Mouse (Mus musculus): Measurements from ENCODE around the gene Dkk3.
"Not testable (repeated sequence)": the region's sequence is repeated elsewhere in the genome, so short reads cannot be mapped to it uniquely, and the experiment has no call there.

Dkk3 gene

GRCm38 (mm10) chr7:112127085-112127637 lies 31.7 kb downstream of the Dkk3 start:
- DNase-seq = no peak

GRCm38 (mm10) chr7:112125625-112126260 lies 33.1 kb downstream of the Dkk3 start:
- DNase-seq = peak; percentile 50

GRCm38 (mm10) chr7:112123612-112124011 lies 35.2 kb downstream of the Dkk3 start:
- no peak for DNase-seq

DNA sequence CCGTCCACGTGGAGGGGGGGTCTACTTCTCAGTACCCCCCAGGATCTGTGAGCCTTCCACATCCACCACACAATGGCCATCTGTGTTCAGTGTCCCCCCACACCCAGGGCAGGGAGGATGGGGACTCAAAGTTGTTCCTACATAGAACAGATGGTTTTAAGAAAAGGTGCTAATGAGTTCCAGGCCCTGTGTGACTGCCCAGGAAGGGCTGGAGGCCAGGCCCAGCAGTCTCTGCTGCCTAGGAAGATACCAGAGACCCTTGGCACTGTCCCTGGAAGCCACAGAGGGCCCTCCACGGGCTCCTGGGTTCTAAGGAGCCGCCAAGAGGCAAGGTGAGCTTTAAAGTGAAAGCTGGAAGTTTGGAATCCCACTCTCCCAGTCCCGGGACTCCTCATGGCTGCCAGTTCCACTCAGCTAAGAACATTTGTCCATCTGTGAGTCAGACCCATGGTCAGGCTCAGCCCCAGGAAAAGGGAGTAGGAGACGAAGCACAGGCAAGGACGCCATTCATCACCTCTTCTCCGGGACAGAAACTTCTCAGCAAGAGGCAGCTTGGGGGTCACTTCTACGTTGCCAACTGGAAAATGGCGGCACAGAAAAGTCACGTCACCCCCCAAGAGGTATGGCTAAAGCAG lies 36.9 kb downstream of the Dkk3 start:
- DNase-seq = peak; percentile 93

DNA sequence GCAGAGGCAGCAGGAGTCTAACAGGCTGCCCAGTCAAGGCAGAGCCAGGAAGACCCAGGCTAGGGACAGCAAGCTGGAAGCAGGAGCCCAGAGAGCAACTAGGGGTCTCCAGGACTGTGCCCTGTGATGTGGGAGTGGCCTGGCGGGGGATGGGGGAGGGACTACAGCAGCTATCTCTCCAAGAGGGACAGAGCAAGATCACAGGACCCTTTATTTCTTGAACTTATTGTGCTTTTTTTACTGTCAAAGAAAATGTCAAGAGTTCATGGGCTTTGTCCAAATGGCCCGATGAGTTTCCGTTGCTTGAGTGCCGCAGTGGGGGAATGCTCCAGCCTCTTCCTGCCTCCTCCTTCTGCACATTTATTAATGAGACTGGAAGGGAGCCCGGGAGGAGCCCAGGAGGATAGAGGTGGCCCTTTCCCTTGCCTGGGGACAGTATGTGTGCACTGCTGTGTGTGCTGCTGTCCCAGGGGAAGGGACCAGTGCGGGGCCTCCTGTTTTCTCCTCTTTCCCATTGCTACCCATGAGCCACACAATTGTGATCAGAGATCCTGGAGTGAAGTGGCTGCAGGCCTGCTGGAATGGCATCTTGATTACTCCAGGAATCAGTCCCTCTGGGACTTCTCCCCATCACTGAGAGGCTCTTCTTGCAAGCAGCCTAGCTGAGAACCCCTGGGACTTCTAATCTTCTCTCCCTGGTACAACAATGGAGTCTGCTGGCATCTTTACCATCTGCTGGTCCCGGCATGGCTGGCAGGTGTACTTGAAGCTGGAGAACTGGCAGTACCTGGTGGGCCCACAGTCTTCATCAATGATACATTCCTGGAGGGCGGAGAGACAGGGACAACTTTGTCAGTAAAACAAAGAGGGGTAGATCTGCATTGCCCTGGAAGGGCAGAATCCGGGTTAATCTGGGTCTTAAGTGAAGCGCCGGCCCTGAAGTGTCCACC lies 37.7 kb downstream of the Dkk3 start:
- DNase-seq = peak; percentile 81

- peak; percentile 54 for DNase-seq
Measured at GRCm38 (mm10) chr7:112119248-112119647, 39.6 kb downstream of the Dkk3 start.

DNA sequence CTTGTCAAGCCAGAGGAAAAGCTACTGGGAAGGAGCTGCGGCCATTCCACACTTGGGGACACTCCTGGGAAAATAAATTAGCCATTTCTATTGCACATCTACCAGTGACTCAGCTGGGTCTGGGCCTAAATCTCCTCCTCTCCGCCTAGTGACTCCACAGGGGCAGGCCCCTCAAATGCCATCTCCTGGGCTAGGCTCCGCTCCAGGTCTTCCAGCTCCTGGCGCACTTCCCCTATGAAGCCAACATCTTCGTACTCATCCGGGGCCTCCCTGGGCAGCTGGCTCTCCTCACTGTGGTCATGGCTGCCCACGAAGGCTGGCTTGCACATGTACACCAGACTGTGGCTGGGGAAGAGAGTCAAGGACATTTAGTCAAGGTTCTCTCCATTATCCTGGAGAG lies 40.8 kb downstream of the Dkk3 start:
- no peak for DNase-seq

- no peak for DNase-seq
Measured at GRCm38 (mm10) chr7:112117501-112117900, 41.4 kb downstream of the Dkk3 start.

- no peak for DNase-seq
Measured at GRCm38 (mm10) chr7:112110638-112111372, 48.1 kb downstream of the Dkk3 start.

- no peak for DNase-seq
Measured at GRCm38 (mm10) chr7:112108757-112109156, 50.1 kb downstream of the Dkk3 start.

DNA sequence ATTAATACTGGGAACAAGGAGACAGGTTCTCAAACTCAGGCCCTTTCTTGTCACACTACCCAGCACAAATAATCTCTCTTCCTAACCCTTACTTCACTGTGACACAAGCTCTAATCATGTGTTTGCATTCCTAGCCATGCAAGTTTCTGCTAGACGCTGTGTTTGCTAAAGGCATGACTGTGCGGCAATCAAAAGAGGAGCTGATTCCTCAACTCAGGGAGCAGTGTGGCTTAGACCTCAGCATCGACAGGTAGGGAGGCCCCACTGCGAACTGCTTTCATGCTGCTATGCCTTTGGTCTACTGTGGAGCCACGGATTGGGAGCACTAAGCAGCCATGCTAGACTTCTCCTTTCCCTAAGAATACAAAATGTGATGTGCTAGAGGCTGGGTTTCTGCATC lies 55.0 kb downstream of the Dkk3 start:
- DNase-seq = no peak

GRCm38 (mm10) chr7:112102933-112103332 lies 55.9 kb downstream of the Dkk3 start:
- DNase-seq = no peak

DNA sequence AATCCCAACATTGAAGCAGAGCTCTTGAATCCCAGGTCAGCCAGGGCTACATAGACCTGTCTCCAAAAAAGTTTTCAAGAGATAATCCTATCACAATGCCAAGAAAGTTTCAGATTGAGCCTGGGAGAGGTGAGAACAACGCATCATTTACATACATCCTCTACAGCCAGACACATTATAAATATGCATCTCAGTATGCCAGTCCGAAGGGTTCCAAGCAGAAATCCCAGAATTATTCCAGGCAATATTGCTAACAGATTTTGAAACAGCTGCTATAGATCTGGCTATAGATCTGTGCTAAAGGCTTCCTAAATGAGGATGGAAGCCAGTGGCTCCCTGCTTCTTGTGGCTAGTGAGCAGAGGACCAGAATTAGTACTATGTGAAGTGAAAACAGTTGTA lies 58.0 kb downstream of the Dkk3 start:
- no peak for DNase-seq

DNA sequence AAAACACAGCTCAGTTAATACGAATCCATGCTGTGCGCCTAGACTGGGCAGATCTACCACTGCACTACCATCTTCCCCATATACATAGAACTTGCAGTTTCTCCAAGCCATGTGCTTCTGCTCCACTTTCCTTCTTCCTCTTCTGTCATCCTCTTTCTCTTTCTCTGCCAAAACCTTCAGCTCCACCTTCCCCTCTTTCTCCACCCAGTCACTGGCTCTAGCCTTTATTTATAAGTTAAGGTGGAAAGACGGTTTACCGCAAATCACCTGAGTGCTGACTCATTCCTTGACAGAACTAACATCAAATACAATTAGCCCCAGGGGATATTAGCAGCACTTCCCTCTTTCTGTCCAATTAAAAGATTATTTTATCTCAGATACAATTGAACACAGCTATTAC lies 63.9 kb downstream of the Dkk3 start:
- not testable (repeated sequence) for DNase-seq

- DNase-seq = no peak
Measured at GRCm38 (mm10) chr7:112086186-112086585, 72.7 kb downstream of the Dkk3 start.

DNA sequence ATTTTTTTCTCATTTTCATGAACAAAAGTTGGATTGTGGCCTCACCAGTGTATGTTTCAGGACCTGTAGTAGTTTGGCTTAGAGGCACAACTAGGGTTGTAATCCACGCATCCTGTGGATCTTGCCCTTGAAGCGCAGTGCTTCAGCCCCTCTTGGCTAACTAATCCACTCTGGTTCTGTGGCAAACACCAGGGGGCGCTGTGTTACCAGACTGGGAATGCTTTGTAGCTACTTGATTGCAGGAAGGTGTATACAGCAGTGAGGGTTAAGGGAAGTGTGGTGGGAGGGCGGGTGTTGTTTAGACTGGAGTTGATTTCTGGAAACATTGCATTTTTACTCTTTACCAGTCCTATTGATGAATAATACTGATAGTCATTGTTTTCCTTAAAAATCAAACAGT lies 73.8 kb downstream of the Dkk3 start:
- DNase-seq = peak; percentile 72

DNA sequence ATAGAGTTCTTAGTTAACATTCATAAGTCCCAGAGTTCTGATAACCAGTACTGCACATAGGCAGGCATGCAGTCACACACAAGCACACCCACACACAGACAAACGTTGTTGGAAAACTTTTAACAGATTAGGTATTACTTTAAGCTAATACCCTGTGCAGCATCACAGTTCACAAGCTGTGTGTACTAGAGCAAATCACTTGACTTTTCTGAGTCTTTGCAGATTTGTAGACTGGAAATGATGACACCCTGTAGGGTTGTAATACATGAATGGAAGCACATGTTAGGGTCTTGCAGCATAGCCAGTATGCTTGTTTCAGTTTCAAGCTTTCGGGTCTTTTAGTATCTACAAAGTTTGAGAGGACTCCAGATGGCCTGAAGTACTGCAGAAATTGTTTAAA lies 74.6 kb downstream of the Dkk3 start:
- no peak for DNase-seq

- no peak for DNase-seq
Measured at GRCm38 (mm10) chr7:112082636-112083035, 76.2 kb downstream of the Dkk3 start.

DNA sequence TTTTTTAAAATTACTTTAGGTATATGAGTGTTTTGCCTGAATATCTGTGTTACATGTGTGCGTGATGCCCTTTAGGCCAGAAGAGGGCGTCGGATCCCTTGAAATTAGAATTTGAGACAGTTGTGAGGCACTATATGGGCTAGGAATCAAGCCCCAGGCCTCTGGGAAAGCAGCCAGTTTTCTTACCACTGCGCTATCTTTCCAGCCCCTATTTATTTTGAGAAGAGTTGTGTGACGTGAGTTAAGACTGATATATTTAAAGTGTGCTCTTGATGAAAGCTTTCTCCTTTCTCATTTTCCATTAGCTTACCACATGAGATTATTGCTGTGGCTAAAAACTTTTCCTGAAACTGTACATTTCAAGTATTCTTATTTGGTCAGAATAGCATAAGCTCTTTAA lies 84.0 kb downstream of the Dkk3 start:
- DNase-seq = no peak

Data from cerebellum, adult 11-12 months (tissue).